Mouse (Mus musculus): ENCODE results near the gene Sp8. TPM values are rescaled to one million over a fixed set of nuclear protein-coding genes. Genes with fewer than 3 reads are reported as not detected.

Sp8 gene
- total RNA-seq, 4 experiments from 2014 or later: not detected

DNA sequence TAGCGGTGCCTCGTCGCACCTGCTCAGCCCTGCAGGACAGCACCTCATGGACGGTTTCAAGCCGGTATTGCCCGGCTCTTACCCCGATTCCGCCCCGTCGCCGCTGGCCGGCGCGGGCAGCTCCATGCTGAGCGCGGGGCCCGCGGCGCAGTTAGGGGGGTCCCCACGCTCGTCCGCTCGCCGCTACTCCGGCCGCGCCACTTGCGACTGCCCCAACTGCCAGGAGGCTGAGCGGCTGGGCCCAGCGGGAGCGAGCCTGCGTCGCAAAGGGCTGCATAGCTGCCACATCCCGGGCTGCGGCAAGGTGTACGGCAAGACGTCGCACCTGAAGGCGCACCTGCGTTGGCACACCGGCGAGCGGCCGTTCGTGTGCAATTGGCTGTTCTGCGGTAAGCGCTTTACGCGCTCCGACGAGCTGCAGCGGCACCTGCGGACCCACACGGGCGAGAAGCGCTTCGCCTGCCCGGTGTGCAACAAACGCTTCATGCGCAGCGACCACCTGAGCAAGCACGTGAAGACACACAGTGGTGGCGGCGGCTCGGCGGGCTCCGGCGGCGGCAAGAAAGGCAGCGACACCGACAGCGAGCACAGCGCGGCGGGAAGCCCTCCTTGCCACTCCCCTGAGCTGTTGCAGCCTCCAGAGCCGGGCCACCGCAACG lies 3.2 kb downstream of the Sp8 start:
- DNase-seq: no peak

GRCm38 (mm10) chr12:118849996-118850395 lies 3.9 kb downstream of the Sp8 start:
- no peak for DNase-seq

DNA sequence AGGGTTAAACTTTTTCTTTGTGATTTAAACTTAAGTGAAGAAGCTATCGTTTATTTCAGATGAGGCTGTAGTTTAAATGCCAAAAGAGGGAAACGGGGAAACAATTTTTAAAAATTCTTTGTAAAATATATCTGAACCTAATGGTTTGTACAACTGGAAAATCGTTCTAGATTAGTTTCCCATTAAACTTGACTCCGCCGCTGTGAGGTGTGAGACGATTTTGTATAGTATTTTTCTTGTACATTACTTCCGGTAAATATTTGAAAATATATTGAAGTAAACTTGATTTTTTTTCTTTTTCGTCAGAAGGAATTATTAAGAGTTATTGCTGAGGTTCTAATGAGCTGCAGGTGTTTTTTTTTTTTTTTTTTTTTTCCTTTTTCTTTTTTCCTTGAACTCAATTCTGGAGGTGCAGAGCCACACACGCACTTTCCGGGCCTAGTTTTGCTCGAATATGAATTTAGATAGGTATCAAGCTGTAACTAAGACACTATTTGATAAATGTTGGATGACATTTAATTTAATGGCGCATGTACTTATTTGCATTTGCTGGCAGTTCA lies 4.8 kb downstream of the Sp8 start:
- no peak for DNase-seq

DNA sequence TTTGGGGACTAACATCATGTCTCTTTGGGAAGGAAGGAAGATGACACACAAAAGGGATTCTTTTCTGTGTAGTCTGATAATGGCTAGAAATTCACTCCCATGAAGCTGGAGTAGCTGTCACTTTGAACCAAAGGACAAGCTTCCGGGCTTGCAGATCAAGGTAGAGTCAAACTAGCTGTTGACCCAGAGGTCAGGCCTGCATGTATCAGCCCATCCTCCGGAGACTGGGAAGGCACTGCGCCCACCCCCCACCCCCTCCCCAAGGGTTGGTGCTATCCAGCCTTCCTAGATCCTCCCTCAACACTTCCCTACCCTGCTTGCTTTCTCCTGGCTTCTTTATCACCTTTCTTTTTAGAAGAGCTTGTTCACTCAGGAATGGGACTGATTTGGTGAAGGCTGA lies 7.2 kb downstream of the Sp8 start:
- no peak for DNase-seq

DNA sequence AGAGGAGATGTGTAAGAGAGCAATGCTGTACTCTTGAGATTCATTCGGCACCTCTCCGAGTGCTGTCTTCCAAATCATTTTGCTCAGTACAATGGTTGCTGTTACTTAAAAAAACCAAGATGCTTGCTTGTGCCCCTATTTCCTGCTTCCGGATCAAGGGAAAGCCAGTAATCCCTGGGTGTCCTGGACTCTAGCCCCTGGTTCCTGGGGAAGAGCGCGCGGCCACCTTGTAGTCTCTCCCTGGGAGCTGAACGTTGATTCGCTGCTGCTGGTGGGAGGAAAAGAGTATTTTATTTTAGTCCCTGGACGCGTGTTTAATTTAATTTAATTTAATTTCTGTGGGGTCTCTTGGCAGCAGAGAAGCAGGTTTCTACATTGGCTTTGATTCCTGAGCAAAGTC lies 8.3 kb downstream of the Sp8 start:
- DNase-seq: no peak

DNA sequence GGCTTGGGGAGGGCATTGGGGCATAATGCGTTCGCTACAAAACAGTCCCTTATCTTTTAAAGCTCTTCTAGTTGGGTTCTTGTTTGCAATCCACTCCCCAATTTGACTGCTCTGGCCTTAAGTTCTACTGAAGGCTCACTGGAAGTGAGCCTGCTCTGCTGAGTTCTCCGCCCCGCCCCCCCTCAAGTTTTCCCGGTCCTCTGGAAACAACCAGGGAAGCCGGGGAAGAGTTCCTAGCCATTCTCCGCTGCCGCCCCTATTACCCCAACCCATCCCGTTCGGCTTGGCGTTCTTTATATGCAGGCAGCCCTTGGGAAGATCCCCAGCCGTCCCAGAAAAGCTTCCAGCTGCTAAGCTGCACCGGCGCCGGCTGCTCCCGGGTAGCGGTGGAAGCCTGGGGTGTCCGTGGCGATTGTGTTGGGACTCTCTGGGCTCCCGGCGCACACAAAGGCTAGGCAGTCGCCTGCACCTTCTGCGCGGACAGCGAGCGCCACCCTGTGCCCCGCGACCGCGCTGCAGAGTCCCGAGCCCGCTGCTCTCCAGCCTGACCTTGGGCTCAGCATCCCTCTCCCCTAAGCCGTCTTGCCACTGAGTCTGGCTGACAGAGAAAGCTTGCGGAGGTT lies 8.8 kb downstream of the Sp8 start:
- peak; percentile 24 for DNase-seq

- no peak for DNase-seq
Measured at GRCm38 (mm10) chr12:118856151-118856550, 10.0 kb downstream of the Sp8 start.

- DNase-seq: no peak
Measured at GRCm38 (mm10) chr12:118872673-118873072, 26.5 kb downstream of the Sp8 start.

DNA sequence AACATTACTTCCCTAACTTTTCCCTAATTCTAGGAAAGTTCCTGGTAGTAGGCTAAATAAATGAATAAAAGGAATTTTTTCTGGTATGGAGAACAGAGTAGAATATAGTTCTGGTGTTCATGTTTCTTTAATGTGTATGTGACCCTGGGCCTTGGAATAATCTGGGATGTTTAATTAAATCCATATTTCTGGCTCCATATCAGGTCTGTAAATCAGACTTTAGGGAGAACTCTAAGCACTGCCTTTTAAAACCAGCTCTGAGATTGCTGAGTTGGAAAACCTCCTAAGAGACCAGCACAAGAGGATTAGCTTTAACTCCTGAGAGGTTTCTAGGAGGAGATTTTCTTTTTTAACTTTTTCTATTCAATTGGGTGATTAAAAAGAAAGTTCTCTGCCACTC lies 36.7 kb downstream of the Sp8 start:
- no peak for DNase-seq

DNA sequence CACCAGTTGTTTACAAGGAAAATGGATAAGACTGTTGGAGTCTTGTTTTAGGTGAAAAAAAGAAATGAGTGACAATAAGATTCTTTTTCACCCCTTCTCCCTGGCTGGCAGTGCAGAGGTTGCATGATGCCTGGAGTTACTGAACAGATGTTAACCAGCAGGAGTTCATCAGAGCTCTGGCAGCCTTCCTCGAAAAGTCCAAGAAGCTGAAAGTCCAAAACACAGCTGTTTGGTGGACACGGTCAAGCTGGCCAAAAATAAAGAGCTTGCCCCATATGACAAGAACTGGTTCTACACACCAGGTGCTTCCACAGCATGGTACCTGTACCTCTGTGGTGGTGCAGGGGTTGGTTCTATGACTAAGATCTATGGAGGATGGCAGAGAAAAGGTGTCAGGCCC lies 41.8 kb downstream of the Sp8 start:
- DNase-seq: no peak

Other genes starting within 250 kb of the Sp8 start
- gene Abcb5, start 120.1 kb downstream of the Sp8 start, total RNA-seq (2022): not detected